Mouse (Mus musculus) cerebellum, postnatal 14 days (tissue): ENCODE results near the gene Olfr332.
A peak's percentile ranks its signal among the peaks of the same experiment; 100 is the strongest.
"Not testable (repeated sequence)": the region's sequence is repeated elsewhere in the genome, so short reads cannot be mapped to it uniquely, and the experiment has no call there.

Experiments used
- DNase-seq, 2 experiments: peaks; one replicate each; pipeline ENCODE4 v3.0.0; 2021; ENCODE audit warnings: mixed read lengths in 2 of 2

Olfr332 gene

DNA sequence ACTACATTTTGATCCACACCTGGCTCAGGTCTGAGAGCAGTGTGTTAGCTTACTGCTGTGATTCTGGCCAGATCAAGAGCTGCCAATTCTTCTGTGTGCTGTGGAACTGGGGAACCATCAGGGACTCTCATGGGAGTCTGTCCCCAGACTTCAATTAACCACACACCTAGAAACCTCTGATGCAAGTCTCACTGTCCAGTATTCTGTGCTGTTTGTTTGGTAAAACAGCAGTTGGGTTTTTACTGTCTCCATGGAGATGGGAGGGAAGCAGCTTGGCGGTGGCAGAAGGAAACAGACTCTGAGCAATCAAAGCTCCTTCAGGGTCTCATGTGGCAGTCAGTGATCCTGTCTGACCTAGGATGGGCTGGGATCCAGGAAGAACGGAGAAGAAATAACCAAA lies at the start of gene Olfr332:
Gene Olfr332, minus strand, starts transcription at position 101 of the 400 bp plus-strand sequence.
- no peak for DNase-seq

DNA sequence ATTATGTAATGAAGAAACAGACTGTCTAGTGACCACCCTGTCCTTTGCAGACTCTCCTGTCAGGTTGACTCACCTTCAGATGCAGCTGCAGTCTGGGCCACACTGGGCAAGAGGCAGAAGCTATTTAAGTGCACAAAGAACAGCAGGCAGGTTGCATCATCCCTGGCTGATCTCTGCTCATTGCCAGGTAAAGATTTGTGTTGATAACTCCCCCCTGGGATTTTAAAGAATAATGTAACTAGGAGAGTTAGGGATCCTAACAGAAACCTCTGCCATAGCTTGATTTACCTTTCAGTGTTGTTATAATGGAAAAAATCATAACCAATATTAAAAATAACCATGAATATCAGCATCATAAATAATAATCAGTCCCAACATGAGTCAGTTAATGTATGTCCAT lies 42.4 kb upstream of the Olfr332 start, which contains the start of gene Olfr330:
Gene Olfr330, minus strand, starts transcription at position 101 of the 400 bp plus-strand sequence.
- DNase-seq = not testable (repeated sequence)

DNA sequence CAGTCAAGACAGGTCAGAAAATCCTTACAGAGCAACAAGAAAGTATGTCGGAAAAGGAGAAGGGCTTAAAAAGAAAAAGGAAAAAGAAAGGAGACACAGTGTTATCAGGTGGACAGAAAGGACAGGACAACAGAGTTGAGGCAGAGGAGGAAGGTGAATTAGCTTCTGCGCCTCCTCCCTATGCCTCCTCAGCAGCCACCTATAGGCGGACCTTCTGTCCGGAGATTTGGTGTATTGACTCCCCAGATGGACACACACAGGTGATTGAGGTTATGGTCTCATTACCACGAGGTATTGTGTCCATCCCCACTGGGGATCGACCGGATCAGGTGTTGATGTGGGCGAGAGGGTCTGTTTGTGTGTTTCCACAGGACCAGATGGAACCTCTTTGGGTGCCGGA lies 27.4 kb upstream of the Olfr332 start:
- peak; percentile 18 to 20 for DNase-seq

DNA sequence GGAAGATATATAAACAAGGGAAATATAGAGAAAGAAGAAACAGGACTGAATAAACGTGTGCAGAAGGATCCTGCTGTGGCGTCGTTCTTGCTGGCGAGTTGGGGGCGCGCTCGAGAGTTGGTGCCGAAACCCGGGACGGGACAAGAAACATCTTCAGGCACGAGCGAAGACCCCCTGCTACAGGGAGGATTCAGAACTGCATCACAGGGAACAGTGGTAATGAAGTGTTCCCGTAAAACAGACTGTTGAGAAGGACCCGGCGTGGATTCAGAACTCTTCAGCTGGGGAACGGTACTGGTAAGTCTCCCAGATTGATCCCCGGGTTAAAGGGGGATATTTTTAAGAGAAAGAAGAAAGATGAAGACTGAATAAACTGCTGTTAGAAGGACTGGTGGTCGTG lies 26.6 kb upstream of the Olfr332 start:
- DNase-seq = peak; percentile 56 to 65

DNA sequence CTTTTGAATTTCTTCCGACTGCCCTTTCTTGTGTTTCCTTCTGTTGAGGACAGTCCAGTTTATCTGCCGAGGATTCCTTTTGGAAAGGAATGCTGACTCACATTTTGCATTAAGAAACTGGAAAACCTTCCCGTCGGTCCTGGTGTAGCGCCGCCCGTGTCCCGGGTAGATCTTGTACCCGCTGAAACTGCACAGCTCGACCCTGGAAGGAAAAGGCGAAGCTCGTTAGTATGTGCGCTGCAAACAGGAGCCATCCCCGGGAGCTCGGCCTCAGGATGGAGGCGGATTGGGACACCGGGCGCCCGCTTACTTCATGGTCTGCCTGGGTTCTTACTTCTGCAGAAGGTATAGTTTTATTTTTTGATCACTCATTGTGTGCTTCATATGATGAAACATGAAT lies 16.7 kb upstream of the Olfr332 start:
- not testable (repeated sequence) for DNase-seq

DNA sequence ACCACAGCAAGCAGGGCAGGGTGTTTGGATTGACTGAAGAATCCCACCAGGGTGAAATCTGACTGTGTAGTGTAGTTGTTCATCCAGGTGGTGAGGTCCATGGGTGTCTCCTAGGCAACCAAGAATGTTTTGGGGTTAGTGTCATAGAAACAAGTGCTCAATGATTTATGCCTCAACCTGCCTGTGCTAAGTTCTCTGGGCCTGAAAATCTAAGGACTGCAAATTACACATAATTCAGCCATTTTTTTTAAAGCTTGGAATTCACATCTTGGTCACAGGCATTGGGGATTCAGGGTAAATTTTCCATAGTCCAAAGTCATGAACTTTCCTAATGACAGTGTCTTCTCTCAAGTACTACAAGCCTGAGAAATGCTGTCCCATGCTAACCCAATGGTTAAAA lies 10.1 kb upstream of the Olfr332 start, which contains the start of gene Olfr331:
Gene Olfr331, minus strand, starts transcription at position 101 of the 400 bp plus-strand sequence.
- DNase-seq = not testable (repeated sequence)

DNA sequence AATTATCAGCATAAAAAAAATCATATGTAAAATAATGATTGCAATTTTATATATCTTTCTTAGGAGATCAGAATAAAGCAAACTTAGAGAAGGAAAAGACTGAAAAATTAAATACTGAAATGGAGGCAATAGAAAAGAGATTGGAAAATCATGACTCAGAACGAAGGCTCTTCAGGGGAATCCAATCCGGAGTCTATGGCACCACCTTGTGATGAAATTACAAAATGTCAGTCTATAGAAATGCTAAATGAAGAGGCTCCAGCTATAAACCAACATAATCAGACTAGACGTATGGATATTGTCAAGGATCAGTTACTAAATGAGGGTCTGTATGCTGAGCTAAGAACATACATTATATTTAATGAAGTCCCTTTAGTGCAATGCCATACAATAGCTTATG lies 6.9 kb upstream of the Olfr332 start:
- DNase-seq = peak; percentile 7 to 13

DNA sequence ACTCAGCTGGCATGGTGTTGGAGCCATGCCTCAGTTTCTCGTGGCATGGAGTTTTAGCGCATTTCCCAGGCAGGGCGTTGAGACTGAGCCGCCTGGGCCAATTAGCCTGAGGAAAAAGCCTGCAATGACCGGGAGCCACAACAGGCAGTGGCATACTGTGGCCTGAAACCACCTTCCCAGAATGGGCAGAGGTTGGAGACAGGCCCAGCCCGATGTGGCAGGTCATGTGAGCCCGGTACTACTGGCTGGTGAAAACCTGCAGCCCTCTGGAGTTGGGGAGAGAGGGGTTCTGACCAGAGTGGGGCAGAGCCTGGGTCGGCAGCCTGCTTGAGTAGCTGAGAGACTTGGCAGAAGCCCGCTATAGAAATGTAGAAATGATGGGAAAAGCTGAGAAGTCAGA lies 6.4 kb upstream of the Olfr332 start:
- DNase-seq = peak; percentile 1 to 5

DNA sequence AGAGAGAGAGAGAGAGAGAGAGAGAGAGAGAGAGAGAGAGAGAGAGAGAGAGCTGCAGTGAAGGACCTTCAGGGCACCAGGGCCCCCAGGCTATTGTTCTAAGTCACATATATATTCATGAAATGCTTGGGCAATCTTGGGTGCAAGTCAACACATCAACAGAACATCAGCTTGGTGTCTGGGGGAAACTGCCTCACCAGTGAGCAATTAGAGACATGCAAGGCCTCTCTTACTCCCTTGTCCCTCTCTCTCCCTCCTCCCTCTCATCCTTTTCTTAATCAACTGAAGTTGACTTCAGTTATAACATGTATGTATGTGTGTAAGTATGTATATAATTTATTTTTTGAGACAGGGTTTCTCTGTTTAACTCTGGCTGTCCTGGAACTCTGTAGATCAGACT lies 30.2 kb downstream of the Olfr332 start, which contains the start of gene Olfr30:
Gene Olfr30, minus strand, starts transcription at position 101 of the 400 bp plus-strand sequence.
- DNase-seq = no peak

DNA sequence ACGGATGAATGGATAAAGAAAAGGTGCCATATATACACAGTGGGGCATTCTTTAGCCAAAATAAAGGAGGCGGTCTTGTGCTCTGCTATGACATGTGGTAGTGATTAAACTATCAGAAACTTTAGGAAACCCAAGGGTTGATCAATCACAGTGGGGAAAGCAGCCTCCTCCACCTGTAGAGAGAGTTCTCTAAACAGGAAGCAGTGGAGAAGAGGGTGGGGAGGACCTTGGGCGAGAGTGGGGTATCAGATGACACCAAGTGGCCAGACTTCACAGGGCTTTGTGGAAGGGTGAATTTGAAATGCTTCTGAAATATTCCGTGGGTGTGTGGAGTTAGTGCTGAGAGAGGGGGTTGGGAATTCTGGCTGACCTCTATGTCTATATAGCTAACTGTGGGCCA lies 38.8 kb downstream of the Olfr332 start:
- DNase-seq = no peak

DNA sequence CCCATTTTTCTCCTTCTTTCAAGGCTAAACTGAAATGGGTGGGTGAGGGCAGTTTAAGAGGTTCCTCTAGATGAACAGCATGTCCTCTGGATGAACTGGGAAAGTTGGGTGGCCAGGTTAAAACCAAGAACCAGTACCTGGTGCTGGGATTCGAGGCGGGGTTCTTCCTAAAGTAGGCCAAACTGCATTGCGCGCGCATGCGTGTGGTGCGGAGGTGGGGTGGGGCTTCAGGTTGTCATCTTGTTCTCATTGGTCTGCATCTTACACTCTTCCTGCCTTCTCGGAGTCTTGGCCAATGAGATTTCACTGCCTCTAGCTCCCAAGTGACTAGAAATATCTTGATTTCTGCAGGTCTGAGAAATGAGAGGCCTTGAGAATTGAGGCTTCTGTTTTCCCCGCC lies 39.6 kb downstream of the Olfr332 start, which contains the start of gene Lypd9:
Gene Lypd9, minus strand, starts transcription at position 165 of the 400 bp plus-strand sequence.
- no peak for DNase-seq
